Mouse (Mus musculus) midbrain, postnatal 0 days (tissue): ENCODE data around the gene Prex1. TPM values are rescaled to one million over a fixed set of nuclear protein-coding genes. Genes with fewer than 3 reads are reported as not detected.

Experiments
- ATAC-seq: fragments of 200-750 bp; cut with Nextera tagmentation; 2 replicates; pipeline ENCODE4 v1.8.0; 2017; ENCODE audit warnings: moderate number of reproducible peaks, mild to moderate bottlenecking, moderate TSS enrichment, moderate library complexity; ENCODE audit not compliant: low FRiP score
- DNase-seq: peaks from one replicate; pipeline ENCODE4 v3.0.0-alpha.2; 2015; ENCODE audit warnings: low spot score
- H3K27ac ChIP-seq: fragments of 300-500 bp; sonication (generic); 2 replicates; pipeline ENCODE4 v1.5.1; 2014; ENCODE audit warnings: low read depth, mild to moderate bottlenecking, low read length, mixed read lengths
- H3K27me3 ChIP-seq: fragments of 300-500 bp; sonication (generic); 2 replicates; pipeline ENCODE4 v1.6.1; 2014; ENCODE audit warnings: low read length, control low read depth, mixed read lengths; ENCODE audit not compliant: insufficient read depth
- H3K36me3 ChIP-seq: fragments of 300-500 bp; sonication (generic); 2 replicates; pipeline ENCODE4 v1.6.1; 2014; ENCODE audit warnings: low read length, control low read depth, mixed read lengths; ENCODE audit not compliant: insufficient read depth
- H3K4me1 ChIP-seq: fragments of 300-500 bp; sonication (generic); 2 replicates; pipeline ENCODE4 v1.6.1; 2014; ENCODE audit warnings: mild to moderate bottlenecking, control low read depth, antibody characterized with exemption, low read length, mixed read lengths; ENCODE audit not compliant: insufficient read depth
- H3K4me2 ChIP-seq: fragments of 300-500 bp; sonication (generic); 2 replicates; pipeline ENCODE4 v1.6.1; 2014; ENCODE audit warnings: low read depth, mild to moderate bottlenecking, low read length, mixed read lengths; ENCODE audit not compliant: poor library complexity, severe bottlenecking
- H3K4me3 ChIP-seq: fragments of 300-500 bp; sonication (generic); 2 replicates; pipeline ENCODE4 v1.5.1; 2014; ENCODE audit warnings: low read depth, mild to moderate bottlenecking, low read length, moderate library complexity
- H3K9ac ChIP-seq: fragments of 300-500 bp; sonication (generic); replicated peaks from 2 replicates; pipeline ENCODE4 v1.6.1; 2014; ENCODE audit warnings: mild to moderate bottlenecking, low read length, moderate library complexity, mixed read lengths; ENCODE audit not compliant: poor library complexity, severe bottlenecking
- H3K9me3 ChIP-seq: fragments of 300-500 bp; sonication (generic); 2 replicates; pipeline ENCODE4 v1.6.1; 2016; ENCODE audit warnings: low read length, control low read depth
- CTCF ChIP-seq: IDR thresholded peaks from 2 replicates; pipeline ENCODE4 v1.5.1; 2016; ENCODE audit warnings: antibody characterized with exemption, mild to moderate bottlenecking
- WGBS: fragments of 180-500 bp; shearing (Covaris S2); extraction: QIAGEN DNeasy Blood & Tissue Kit; methylation state at CpG from one replicate; pipeline ENCODE4 v1.1.7; 2014; 5-methylcytosine and 5-hydroxymethylcytosine counted together
- polyA plus RNA-seq: library from polyadenylated mRNA; unstranded; fragments of >200 nt; fragmentation: Nextera tagmentation; extraction: Ambion mirVana; gene quantifications from 2 replicates; pipeline ENCODE4 v1.2.1, GENCODE M21; 2015
- total RNA-seq: library from RNA; depleted of rRNA; stranded (reverse); fragments of >200 nt; gene quantifications from 2 replicates; pipeline ENCODE4 v1.2.3, GENCODE M21; 2014

The Prex1 gene
- total and polyA plus RNA-seq, 2 experiments from 2014 or later, result 17.4 to 53.8 TPM

GRCm38 (mm10) chr2:166711681-166712132 lies 1.9 kb downstream of the Prex1 start:
- peak; percentile 47 for DNase-seq
- TF ChIP-seq CTCF, result no peak; the same call in 1 of the 2 replicates
- peak overlapping the region; percentile 70 for H3K4me2 ChIP-seq
- ATAC-seq, result no peak
- no peak overlapping the region for H3K9ac ChIP-seq
- WGBS, result 23% methylated on average over 7 of the region's 7 CpGs
- peak overlapping the region; percentile 69 for H3K4me3 ChIP-seq
- no peaks in the 10 kb centered on the region for H3K36me3 ChIP-seq
- no peaks in the 10 kb centered on the region for H3K9me3 ChIP-seq
- H3K4me1 ChIP-seq, result 0 out of 2 replicates have a peak, but pooled peaks cover 3% of the 10 kb centered on the region
- H3K27me3 ChIP-seq, result no peaks in the 10 kb centered on the region
- H3K27ac ChIP-seq, result no peak overlapping the region

- H3K27ac ChIP-seq, result no peak overlapping the region
- no peaks in the 10 kb centered on the region for H3K9me3 ChIP-seq
- no peak overlapping the region for H3K4me2 ChIP-seq
- no peak overlapping the region for H3K4me3 ChIP-seq
- 0 out of 2 replicates have a peak, but pooled peaks cover 3% of the 10 kb centered on the region for H3K4me1 ChIP-seq
- TF ChIP-seq CTCF, result no peak
- DNase-seq (no peak), ATAC-seq (no peak)
- no peaks in the 10 kb centered on the region for H3K36me3 ChIP-seq
- no peak overlapping the region for H3K9ac ChIP-seq
- H3K27me3 ChIP-seq, result no peaks in the 10 kb centered on the region
- WGBS, result 84% methylated on average over 2 of the region's 2 CpGs
Measured at GRCm38 (mm10) chr2:166709883-166710282, 3.7 kb downstream of the Prex1 start.

- ATAC-seq (no peak), DNase-seq (no peak)
- WGBS, result 86% methylated on average over 8 of the region's 8 CpGs
- H3K9ac ChIP-seq, result no peak overlapping the region
- 0 out of 2 replicates have a peak, but pooled peaks cover 3% of the 10 kb centered on the region for H3K4me1 ChIP-seq
- H3K4me2 ChIP-seq, result no peak overlapping the region
- no peaks in the 10 kb centered on the region for H3K36me3 ChIP-seq
- TF ChIP-seq CTCF, result no peak
- no peak overlapping the region for H3K27ac ChIP-seq
- H3K27me3 ChIP-seq, result no peaks in the 10 kb centered on the region
- no peak overlapping the region for H3K4me3 ChIP-seq
- H3K9me3 ChIP-seq, result no peaks in the 10 kb centered on the region
Measured at GRCm38 (mm10) chr2:166708304-166708703, 5.3 kb downstream of the Prex1 start.

GRCm38 (mm10) chr2:166706526-166706925 lies 7.1 kb downstream of the Prex1 start:
- H3K9me3 ChIP-seq, result no peaks in the 10 kb centered on the region
- H3K4me3 ChIP-seq, result no peak overlapping the region
- no peak for DNase-seq
- H3K4me2 ChIP-seq, result no peak overlapping the region
- 85% methylated on average over 2 of the region's 2 CpGs for WGBS
- no peak for ATAC-seq
- no peak overlapping the region for H3K27ac ChIP-seq
- no peaks in the 10 kb centered on the region for H3K4me1 ChIP-seq
- H3K27me3 ChIP-seq, result no peaks in the 10 kb centered on the region
- H3K36me3 ChIP-seq, result no peaks in the 10 kb centered on the region
- no peak overlapping the region for H3K9ac ChIP-seq
- TF ChIP-seq CTCF, result no peak

GRCm38 (mm10) chr2:166703491-166703890 lies 10.1 kb downstream of the Prex1 start:
- Histone ChIP-seq H3K4me1 (no peaks in the 10 kb centered on the region), H3K9me3 (no peaks in the 10 kb centered on the region), H3K9ac (no peak overlapping the region), H3K4me2 (no peak overlapping the region), H3K27me3 (no peaks in the 10 kb centered on the region), H3K4me3 (no peak overlapping the region), H3K27ac (no peak overlapping the region), H3K36me3 (no peaks in the 10 kb centered on the region)
- DNase-seq (no peak), ATAC-seq (no peak)
- 92% methylated on average over 3 of the region's 3 CpGs for WGBS
- TF ChIP-seq CTCF, result no peak

GRCm38 (mm10) chr2:166702113-166702445 lies 11.6 kb downstream of the Prex1 start:
- no peak for TF ChIP-seq CTCF

More at GRCm38 (mm10) chr2:166702113-166702445, 11.6 kb downstream of the Prex1 start:
- DNase-seq (no peak), ATAC-seq (no peak)
- Histone ChIP-seq H3K27me3 (no peaks in the 10 kb centered on the region), H3K9me3 (no peaks in the 10 kb centered on the region), H3K4me2 (no peak overlapping the region), H3K4me3 (no peak overlapping the region), H3K27ac (no peak overlapping the region), H3K4me1 (no peaks in the 10 kb centered on the region), H3K36me3 (no peaks in the 10 kb centered on the region), H3K9ac (no peak overlapping the region)
- 100% methylated on average over 2 of the region's 2 CpGs for WGBS
